Mouse (Mus musculus) kidney, adult 2 months (tissue): ENCODE measurements at regions not wholly inside any gene's neighbourhood (a gene's known extent, or its start where the extent isn't known, plus 50 kb on each side); places are given as distances from the start of the nearest gene placed in this dataset.

ENCODE experiments used
- CTCF ChIP-seq: fragments of 200-500 bp; conservative IDR thresholded peaks from 2 replicates; pipeline ENCODE4 v1.5.1; 2011; ENCODE audit warnings: low read depth, mild to moderate bottlenecking, control low read depth, low read length, moderate library complexity, mixed read lengths; ENCODE audit not compliant: insufficient read depth, insufficient read length
- POLR2A ChIP-seq: fragments of 200-500 bp; IDR thresholded peaks from one replicate; pipeline ENCODE4 v1.6.1; 2011; ENCODE audit warnings: low read depth, low read length, control low read depth

- TF ChIP-seq CTCF (no peak), POLR2A (no peak)
Observed at GRCm38 (mm10) chr10:125785448-125786196, 180.3 kb upstream of the Lrig3 start.
